Comparison of ENCODE assay signal across 7 mouse cellular contexts in genomic region chr4:57434705-57435360, GRCm38 (mm10). TPM values are rescaled to one million over a fixed set of nuclear protein-coding genes. Genes with fewer than 3 reads are reported as not detected.
DNase-seq lines count a peak whose midpoint lies in the region; ATAC-seq and TF ChIP-seq lines count a peak whose summit lies in the region.

No protein-coding gene starts in this region.

- WGBS in lung, embryonic 16.5 days = 18% methylated on average over 19 of the region's 19 CpGs
- 15% methylated on average over 19 of the region's 19 CpGs for WGBS in embryonic facial prominence, embryonic 12.5 days
- 19% methylated on average over 19 of the region's 19 CpGs for WGBS in intestine, embryonic 14.5 days
- WGBS in midbrain, postnatal 0 days = 11% methylated on average over 19 of the region's 19 CpGs

- H3K4me3 ChIP-seq in lung, embryonic 16.5 days (ENCODE audit: low read length) = peak overlapping the region; percentile 62
- H3K4me3 ChIP-seq in embryonic facial prominence, embryonic 12.5 days = peak overlapping the region; percentile 63
- H3K4me3 ChIP-seq in intestine, embryonic 14.5 days (ENCODE audit: low read depth, low read length) = peak overlapping the region; percentile 57
- peak overlapping the region; percentile 61 for H3K4me3 ChIP-seq in midbrain, postnatal 0 days (ENCODE audit: low read depth, low read length)

- H3K4me2 ChIP-seq in lung, embryonic 16.5 days (ENCODE audit: low read depth, low read length) = peak overlapping the region; percentile 100
- H3K4me2 ChIP-seq in embryonic facial prominence, embryonic 12.5 days (replicated peaks) = peak overlapping the region; percentile 99
- peak overlapping the region; percentile 100 for H3K4me2 ChIP-seq in intestine, embryonic 14.5 days (ENCODE audit: low read length)
- H3K4me2 ChIP-seq in midbrain, postnatal 0 days (ENCODE audit: low read depth, low read length, poor library complexity, severe bottlenecking) = peak overlapping the region; percentile 70

- no peak overlapping the region for H3K27ac ChIP-seq in lung, embryonic 16.5 days (ENCODE audit: low read length)
- H3K27ac ChIP-seq in embryonic facial prominence, embryonic 12.5 days = no peak overlapping the region
- no peak overlapping the region for H3K27ac ChIP-seq in intestine, embryonic 14.5 days (ENCODE audit: low read depth)
- H3K27ac ChIP-seq in midbrain, postnatal 0 days (ENCODE audit: low read depth, low read length) = peak overlapping the region; percentile 93

- no peak for TF ChIP-seq CTCF in midbrain, postnatal 0 days (IDR thresholded peaks at IDR 0.05)

- H3K9ac ChIP-seq in lung, embryonic 16.5 days (ENCODE audit: low read length) = peak overlapping the region; percentile 60
- no peak overlapping the region for H3K9ac ChIP-seq in embryonic facial prominence, embryonic 12.5 days
- H3K9ac ChIP-seq in intestine, embryonic 14.5 days (ENCODE audit: low read length) = peak overlapping the region; percentile 43
- H3K9ac ChIP-seq in midbrain, postnatal 0 days (replicated peaks; ENCODE audit: low read length, poor library complexity, severe bottlenecking) = peak overlapping the region; percentile 76

- peaks cover 19% of the 10 kb centered on the region for H3K27me3 ChIP-seq in lung, embryonic 16.5 days (ENCODE audit: control insufficient read depth, insufficient read depth, low read depth, low read length)
- peaks cover 33% of the 10 kb centered on the region for H3K27me3 ChIP-seq in embryonic facial prominence, embryonic 12.5 days
- H3K27me3 ChIP-seq in intestine, embryonic 14.5 days (replicated peaks; ENCODE audit: control insufficient read depth, insufficient read depth, low read length) = peaks cover 41% of the 10 kb centered on the region
- no peaks in the 10 kb centered on the region for H3K27me3 ChIP-seq in midbrain, postnatal 0 days (ENCODE audit: insufficient read depth, low read length)

- H3K4me1 ChIP-seq in lung, embryonic 16.5 days (replicated peaks; ENCODE audit: control insufficient read depth, insufficient read depth, low read length) = peaks cover 6% of the 10 kb centered on the region
- peaks cover 11% of the 10 kb centered on the region for H3K4me1 ChIP-seq in embryonic facial prominence, embryonic 12.5 days
- peaks cover 4% of the 10 kb centered on the region; the same call in 1 of the 2 replicates for H3K4me1 ChIP-seq in intestine, embryonic 14.5 days (replicated peaks; ENCODE audit: control insufficient read depth, insufficient read depth, low read length)
- H3K4me1 ChIP-seq in midbrain, postnatal 0 days (ENCODE audit: insufficient read depth, low read length) = peaks cover 3% of the 10 kb centered on the region; the same call in 1 of the 2 replicates

- H3K36me3 ChIP-seq in lung, embryonic 16.5 days (ENCODE audit: control insufficient read depth, insufficient read depth, low read length) = no peaks in the 10 kb centered on the region
- H3K36me3 ChIP-seq in embryonic facial prominence, embryonic 12.5 days = no peaks in the 10 kb centered on the region
- no peaks in the 10 kb centered on the region for H3K36me3 ChIP-seq in intestine, embryonic 14.5 days (ENCODE audit: control insufficient read depth, insufficient read depth, low read length)
- H3K36me3 ChIP-seq in midbrain, postnatal 0 days (ENCODE audit: insufficient read depth, low read length) = no peaks in the 10 kb centered on the region

- no peak for DNase-seq in lung, postnatal 14 days
- no peak for DNase-seq in intestine, embryonic 14.5 days (ENCODE audit: low spot score)
- peak; percentile 51 for DNase-seq in midbrain, postnatal 0 days (ENCODE audit: low spot score)
- no peak for DNase-seq in adrenal gland, postnatal 4 days (ENCODE audit: low spot score in 2 of 2)

- peak; percentile 18; the same call in 1 of the 2 replicates for ATAC-seq in lung, embryonic 16.5 days (ENCODE audit: low read depth)
- no peak for ATAC-seq in embryonic facial prominence, embryonic 12.5 days (ENCODE audit: insufficient number of reproducible peaks, insufficient read depth, low FRiP score, low TSS enrichment)
- 0 out of 2 replicates have a peak, but pooled peaks have one; percentile 23 for ATAC-seq in intestine, embryonic 14.5 days (replicated peaks; ENCODE audit: low FRiP score, low TSS enrichment, low read depth)
- peak; percentile 29 for ATAC-seq in midbrain, postnatal 0 days (ENCODE audit: low FRiP score)
- ATAC-seq in erythroblast, adult 5-6 weeks (replicated peaks; ENCODE audit: low FRiP score, poor library complexity, severe bottlenecking) = no peak

- H3K9me3 ChIP-seq in lung, embryonic 16.5 days (ENCODE audit: control insufficient read depth, low read length) = no peaks in the 10 kb centered on the region
- no peaks in the 10 kb centered on the region for H3K9me3 ChIP-seq in embryonic facial prominence, embryonic 12.5 days
- H3K9me3 ChIP-seq in intestine, embryonic 14.5 days (ENCODE audit: control insufficient read depth, low read length) = no peaks in the 10 kb centered on the region
- no peaks in the 10 kb centered on the region for H3K9me3 ChIP-seq in midbrain, postnatal 0 days (ENCODE audit: low read length)

RNA-seq across cellular contexts. Expression of gene Palm2, which starts 0.8 kb away (rescaled TPM):
- polyA plus RNA-seq in lung, embryonic 16.5 days (2015; fragmentation: Nextera tagmentation; extraction: Ambion mirVana) = 5.9 and 6.0 TPM in 2 replicates
- 11.0 and 11.5 TPM in 2 replicates for polyA plus RNA-seq in embryonic facial prominence, embryonic 12.5 days (2016; fragmentation: Nextera tagmentation; extraction: Ambion mirVana)
- 3.8 and 4.3 TPM in 2 replicates for polyA plus RNA-seq in intestine, embryonic 14.5 days (2014; fragmentation: Nextera tagmentation; extraction: Ambion mirVana)
- 26.4 and 27.8 TPM in 2 replicates for total RNA-seq in midbrain, postnatal 0 days (2014; rRNA removed)
- 19.8 and 33.1 TPM in 2 replicates for polyA plus RNA-seq in midbrain, postnatal 0 days (2015; fragmentation: Nextera tagmentation; extraction: Ambion mirVana)
- not detected in 2 replicates for total RNA-seq in erythroblast, adult 5-6 weeks (2015; ENCODE audit: low replicate concordance)
- total RNA-seq in erythroblast, adult 5-6 weeks (2017; ENCODE audit: low replicate concordance) = not detected in 2 replicates
- 10 to 100 TPM; 36.6 to 42.6 TPM for total RNA-seq in adrenal gland, postnatal 4 days (2021)

Comparison
In these comparisons a context has a peak if more than half of its experiments do, and no peak if none do; other contexts are left out.
1. ATAC-seq: peak in lung, embryonic 16.5 days (single experiment), intestine, embryonic 14.5 days (single experiment) and midbrain, postnatal 0 days (single experiment); none in embryonic facial prominence, embryonic 12.5 days (single experiment) and erythroblast, adult 5-6 weeks (single experiment).
2. Peak in every context shown above with its lines, with median percentiles within 50 percentile points of each other: H3K4me2 ChIP-seq and H3K4me3 ChIP-seq.